Mouse (Mus musculus) natural killer cell, adult 2 months (primary cell): ENCODE results near the gene Prkca.

Experiments used
- DNase-seq, 2 experiments: peaks; one replicate each; pipeline ENCODE4 v3.0.0; 2022; ENCODE audit warnings: low spot score in 2 of 2

Gene Prkca

GRCm38 (mm10) chr11:108067161-108067560 is 276.6 kb downstream of the Prkca start:
- no peak for DNase-seq

- no peak for DNase-seq
These were observed 279.3 kb downstream of the Prkca start for GRCm38 (mm10) chr11:108064401-108064800.

GRCm38 (mm10) chr11:108063096-108063495 is 280.6 kb downstream of the Prkca start:
- no peak for DNase-seq

- DNase-seq, result no peak
These were observed 281.9 kb downstream of the Prkca start for GRCm38 (mm10) chr11:108061571-108062479.

- DNase-seq, result no peak
These were observed 286.6 kb downstream of the Prkca start for GRCm38 (mm10) chr11:108057138-108057537.

GRCm38 (mm10) chr11:108054647-108055046 is 289.1 kb downstream of the Prkca start:
- DNase-seq, result no peak

GRCm38 (mm10) chr11:108053746-108054145 is 290.0 kb downstream of the Prkca start:
- no peak for DNase-seq

- no peak for DNase-seq
These were observed 302.1 kb downstream of the Prkca start for GRCm38 (mm10) chr11:108041669-108042068.

- DNase-seq, result no peak
These were observed 302.9 kb downstream of the Prkca start for GRCm38 (mm10) chr11:108040823-108041222.

- no peak for DNase-seq
These were observed 304.0 kb downstream of the Prkca start for GRCm38 (mm10) chr11:108039761-108040160.

- no peak for DNase-seq
These were observed 304.7 kb downstream of the Prkca start for GRCm38 (mm10) chr11:108038989-108039388.

- DNase-seq, result no peak
These were observed 307.4 kb downstream of the Prkca start for GRCm38 (mm10) chr11:108036339-108036738.

- no peak for DNase-seq
These were observed 308.0 kb downstream of the Prkca start for GRCm38 (mm10) chr11:108035761-108036160.

GRCm38 (mm10) chr11:108034376-108034775 is 309.4 kb downstream of the Prkca start:
- DNase-seq, result no peak

- DNase-seq, result no peak
These were observed 311.2 kb downstream of the Prkca start for GRCm38 (mm10) chr11:108032568-108032967.

GRCm38 (mm10) chr11:108030956-108031604 is 312.6 kb downstream of the Prkca start:
- no peak for DNase-seq

GRCm38 (mm10) chr11:108029321-108029720 is 314.4 kb downstream of the Prkca start:
- no peak for DNase-seq

GRCm38 (mm10) chr11:108028398-108028797 is 315.3 kb downstream of the Prkca start:
- DNase-seq, result no peak

GRCm38 (mm10) chr11:108025726-108026425 is 317.9 kb downstream of the Prkca start:
- no peak for DNase-seq

- no peak for DNase-seq
These were observed 320.5 kb downstream of the Prkca start for GRCm38 (mm10) chr11:108023188-108023587.

- DNase-seq, result no peak
These were observed 322.8 kb downstream of the Prkca start for GRCm38 (mm10) chr11:108020889-108021288.

- no peak for DNase-seq
These were observed 328.4 kb downstream of the Prkca start for GRCm38 (mm10) chr11:108015284-108015683.
